Mouse (Mus musculus) liver, embryonic 12.5 days (tissue): Measurements from ENCODE around the gene Aqp7. TPM values are rescaled to one million over a fixed set of nuclear protein-coding genes. Genes with fewer than 3 reads are reported as not detected.

ENCODE experiments used
- ATAC-seq: fragments of 200-750 bp; cut with Nextera tagmentation; 2 replicates; pipeline ENCODE4 v1.8.0; 2017; ENCODE audit warnings: moderate number of reproducible peaks, mild to moderate bottlenecking, moderate library complexity
- H3K27ac ChIP-seq: fragments of 300-500 bp; sonication (generic); 2 replicates; pipeline ENCODE4 v1.5.1; 2016; ENCODE audit warnings: mild to moderate bottlenecking
- H3K27me3 ChIP-seq: fragments of 300-500 bp; sonication (generic); replicated peaks from 2 replicates; pipeline ENCODE4 v1.6.1; 2016; ENCODE audit warnings: mild to moderate bottlenecking, moderate library complexity
- H3K36me3 ChIP-seq: fragments of 300-500 bp; sonication (generic); 2 replicates; pipeline ENCODE4 v1.6.1; 2016; ENCODE audit warnings: mild to moderate bottlenecking, moderate library complexity
- H3K4me1 ChIP-seq: fragments of 300-500 bp; sonication (generic); 2 replicates; pipeline ENCODE4 v1.6.1; 2016
- H3K4me2 ChIP-seq: fragments of 300-500 bp; sonication (generic); 2 replicates; pipeline ENCODE4 v1.6.1; 2016; ENCODE audit warnings: mild to moderate bottlenecking, moderate library complexity
- H3K4me3 ChIP-seq: fragments of 300-500 bp; sonication (generic); 2 replicates; pipeline ENCODE4 v1.5.1; 2016; ENCODE audit warnings: mild to moderate bottlenecking, moderate library complexity
- H3K9ac ChIP-seq: fragments of 300-500 bp; sonication (generic); 2 replicates; pipeline ENCODE4 v1.6.1; 2016; ENCODE audit warnings: mild to moderate bottlenecking, moderate library complexity
- H3K9me3 ChIP-seq: fragments of 300-500 bp; sonication (generic); replicated peaks from 2 replicates; pipeline ENCODE4 v1.6.1; 2016; ENCODE audit warnings: mild to moderate bottlenecking, moderate library complexity
- WGBS: fragments of 180-500 bp; shearing (Covaris S2); methylation state at CpG from one replicate; pipeline ENCODE4 v1.1.7; 2016; ENCODE audit not compliant: insufficient replicate concordance; 5-methylcytosine and 5-hydroxymethylcytosine counted together
- microRNA-seq: library from miRNA; unstranded; fragments of <30 nt; microRNA quantifications from one replicate; pipeline ENCODE4, GENCODE M21; 2017
- polyA plus RNA-seq: library from polyadenylated mRNA; unstranded; fragments of >200 nt; fragmentation: Nextera tagmentation; extraction: Ambion mirVana; gene quantifications from 2 replicates; pipeline ENCODE4 v1.2.1, GENCODE M21; 2016

Gene Aqp7
- polyA plus RNA-seq, 1 experiment from 2014 or later, result 1.3 TPM

GRCm38 (mm10) chr4:40989633-40990032 lies 58.3 kb downstream of the Aqp7 start:
- ATAC-seq, result no peak
- no peak overlapping the region for H3K27ac ChIP-seq
- no peak overlapping the region for H3K4me3 ChIP-seq
- no peaks in the 10 kb centered on the region for H3K9me3 ChIP-seq
- H3K9ac ChIP-seq, result no peak overlapping the region
- H3K4me2 ChIP-seq, result no peak overlapping the region
- H3K4me1 ChIP-seq, result no peaks in the 10 kb centered on the region
- peaks cover 100% of the 10 kb centered on the region for H3K36me3 ChIP-seq
- no peaks in the 10 kb centered on the region for H3K27me3 ChIP-seq
- WGBS, result 87% methylated on average over 6 of the region's 6 CpGs

GRCm38 (mm10) chr4:40983686-40984085 lies 64.3 kb downstream of the Aqp7 start:
- peaks cover 99% of the 10 kb centered on the region for H3K36me3 ChIP-seq
- no peaks in the 10 kb centered on the region for H3K27me3 ChIP-seq
- H3K9ac ChIP-seq, result no peak overlapping the region
- no peak for ATAC-seq
- peaks cover 11% of the 10 kb centered on the region; the same call in 1 of the 2 replicates for H3K4me1 ChIP-seq
- H3K4me2 ChIP-seq, result no peak overlapping the region
- no peaks in the 10 kb centered on the region for H3K9me3 ChIP-seq
- H3K27ac ChIP-seq, result no peak overlapping the region
- H3K4me3 ChIP-seq, result no peak overlapping the region
- WGBS, result 64% methylated on average over 1 of the region's 1 CpGs

Small RNA genes lying within 50 kb of the gene (microRNA-seq; reads per million reads assigned to microRNA genes)
- 2.1 reads per million for gene Mir3094

Other genes starting within 250 kb of the Aqp7 start
- gene B4galt1, start 194.1 kb downstream of the Aqp7 start, polyA plus RNA-seq, result 39.6 and 40.0 TPM in 2 replicates
- 0.58 TPM in 1 of 2 replicates, not detected in the other for gene Spink4, start 128.1 kb downstream of the Aqp7 start, polyA plus RNA-seq
- gene Bag1, start 99.8 kb downstream of the Aqp7 start, polyA plus RNA-seq, result 185 and 192 TPM in 2 replicates
- 48.6 and 48.7 TPM in 2 replicates for gene Chmp5, start 99.7 kb downstream of the Aqp7 start, polyA plus RNA-seq
- gene Nfx1, start 77.2 kb downstream of the Aqp7 start, polyA plus RNA-seq, result 53.5 and 55.7 TPM in 2 replicates
- 20.9 and 22.3 TPM in 2 replicates for gene Aqp3, start 50.0 kb upstream of the Aqp7 start, polyA plus RNA-seq
- gene Nol6, start 76.3 kb upstream of the Aqp7 start, polyA plus RNA-seq, result 21.9 and 22.0 TPM in 2 replicates
- 39.9 and 44.8 TPM in 2 replicates for gene Ube2r2, start 87.6 kb upstream of the Aqp7 start, polyA plus RNA-seq
- 48.7 and 50.2 TPM in 2 replicates for gene Ubap2, start 227.0 kb upstream of the Aqp7 start, polyA plus RNA-seq